Mouse (Mus musculus): ENCODE measurements around the gene Nadsyn1.

Nadsyn1 gene

GRCm38 (mm10) chr7:143805199-143805624, 17.4 kb downstream of the Nadsyn1 start:
- 35% methylated on average over 5 of the region's 5 CpGs for WGBS

GRCm38 (mm10) chr7:143801195-143802065, 21.2 kb downstream of the Nadsyn1 start:
- 89% methylated on average over 8 of the region's 8 CpGs for WGBS

DNA sequence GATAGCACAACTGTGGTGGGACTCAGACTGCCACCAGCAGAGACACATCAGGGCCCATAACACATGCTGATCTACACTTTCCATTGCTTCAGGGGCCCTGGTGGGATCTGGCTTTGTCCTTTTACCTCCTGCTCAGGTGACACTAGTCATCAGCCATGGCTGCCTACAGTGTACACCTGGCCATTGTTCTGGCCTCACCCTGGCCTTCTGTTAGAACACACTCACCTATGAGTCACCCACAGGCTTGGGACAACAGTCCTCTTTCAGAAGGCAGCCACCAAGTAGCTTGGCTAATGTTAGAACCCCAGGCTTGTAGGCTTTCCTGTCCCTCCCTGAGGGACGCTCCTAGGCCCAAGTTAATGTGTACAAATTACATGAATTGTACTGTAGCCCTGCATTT, 21.9 kb downstream of the Nadsyn1 start:
- 91% methylated on average over 1 of the region's 1 CpGs for WGBS

GRCm38 (mm10) chr7:143798783-143799182, 23.9 kb downstream of the Nadsyn1 start:
- WGBS = 94% methylated on average over 4 of the region's 4 CpGs

DNA sequence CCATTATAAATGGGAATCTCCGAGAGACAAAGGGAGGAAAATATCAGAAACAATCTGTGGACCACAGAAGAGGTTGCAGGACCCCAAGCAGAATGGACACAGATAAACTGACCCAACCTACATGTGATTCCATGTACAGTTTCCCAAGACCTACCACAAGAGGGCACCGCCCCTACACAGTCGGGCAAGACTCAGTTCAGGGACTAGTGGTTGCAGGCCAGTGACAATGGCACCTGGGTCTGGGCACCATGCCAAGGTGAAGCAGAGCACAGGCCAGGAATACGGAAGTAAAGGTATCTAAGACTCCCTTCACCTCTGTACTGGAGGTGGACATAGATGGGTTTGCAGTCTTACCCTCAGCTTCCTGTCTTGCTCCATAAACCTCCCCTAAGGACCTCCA, 29.5 kb downstream of the Nadsyn1 start:
- WGBS = 61% methylated on average over 4 of the region's 4 CpGs

DNA sequence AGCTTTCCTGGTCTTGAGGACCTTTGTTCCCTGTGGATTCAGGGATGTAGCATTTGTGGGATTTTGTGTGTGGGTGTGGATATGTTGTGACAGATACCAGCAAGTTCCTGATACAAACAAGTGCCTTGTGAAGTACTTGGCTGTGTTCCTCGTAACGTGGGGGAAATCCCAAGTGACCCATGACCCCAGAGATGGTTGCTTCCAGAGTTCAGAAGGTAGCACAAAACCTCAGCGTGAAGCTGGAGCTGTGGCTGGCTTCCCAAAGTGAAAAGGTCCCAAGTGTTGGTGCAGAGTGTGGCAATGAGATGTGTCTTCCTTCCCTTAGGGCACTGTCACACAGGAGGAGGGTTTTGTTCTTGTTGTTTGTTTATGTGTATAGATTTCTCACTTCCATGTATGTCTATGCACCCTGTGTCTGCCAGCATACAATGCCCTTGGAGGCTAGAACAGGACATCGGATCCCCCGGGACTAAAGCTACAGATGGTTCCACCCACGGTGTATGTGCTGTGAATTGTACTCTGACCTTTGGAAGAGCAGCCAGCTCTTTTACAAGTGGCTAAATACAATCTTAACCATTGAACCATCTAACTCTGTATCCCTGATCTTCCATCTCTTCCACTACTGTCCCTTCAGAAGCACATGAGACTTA, 30.2 kb downstream of the Nadsyn1 start:
- WGBS = 65% methylated on average over 6 of the region's 6 CpGs

- WGBS = 4% methylated on average over 21 of the region's 21 CpGs
These were observed 38.4 kb downstream of the Nadsyn1 start, which contains the start of gene Mrgpre for GRCm38 (mm10) chr7:143783996-143784829. Gene Mrgpre, minus strand, starts transcription at chr7:143784500.

GRCm38 (mm10) chr7:143783378-143783995, 39.2 kb downstream of the Nadsyn1 start:
- 16% methylated on average over 6 of the region's 6 CpGs for whole genome bisulfite sequencing

DNA sequence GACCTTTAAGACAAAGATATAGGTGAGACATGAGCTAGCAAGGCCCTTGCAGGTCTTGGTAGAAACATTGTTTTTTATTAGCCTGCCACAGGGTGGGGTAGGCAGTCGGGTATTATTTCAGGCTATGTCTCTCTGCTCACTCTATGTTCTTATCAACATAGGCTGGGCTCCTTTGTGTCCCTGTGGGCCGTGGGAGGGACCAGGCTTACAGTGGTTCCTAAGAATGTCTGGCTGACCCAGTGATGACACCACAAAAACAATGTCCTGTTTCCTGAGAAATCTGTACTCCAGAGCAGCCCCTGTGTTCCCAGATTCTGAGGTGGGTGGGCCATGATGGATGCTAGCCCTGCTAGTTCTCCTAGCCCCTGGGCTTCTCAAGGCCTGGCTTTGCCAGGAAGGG, 45.3 kb downstream of the Nadsyn1 start:
- WGBS = 67% methylated on average over 2 of the region's 2 CpGs

- 51% methylated on average over 3 of the region's 3 CpGs for whole genome bisulfite sequencing
These were observed 46.5 kb downstream of the Nadsyn1 start for GRCm38 (mm10) chr7:143776137-143776536.

- 71% methylated on average over 1 of the region's 1 CpGs for WGBS
These were observed 53.2 kb downstream of the Nadsyn1 start for GRCm38 (mm10) chr7:143769461-143769860.

DNA sequence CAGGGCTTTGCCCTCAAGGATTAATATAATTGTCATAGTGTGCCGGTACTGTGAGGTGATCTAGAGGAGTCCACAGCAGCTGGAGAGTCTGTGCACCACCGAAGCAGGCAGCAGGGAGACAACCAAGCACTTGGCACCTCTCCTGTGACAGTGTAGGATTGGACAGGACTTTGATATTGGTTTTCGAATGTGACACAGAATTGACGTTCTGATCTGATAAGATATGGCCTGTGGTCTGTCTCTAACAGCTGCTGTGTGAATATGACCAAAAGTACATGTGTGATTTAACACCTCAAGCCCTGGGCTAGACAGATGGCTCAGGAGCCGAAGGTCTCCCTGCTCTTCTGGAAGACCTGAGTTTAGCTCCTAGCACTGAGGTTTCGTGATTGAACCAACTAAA, 54.4 kb downstream of the Nadsyn1 start:
- WGBS = 85% methylated on average over 6 of the region's 6 CpGs

GRCm38 (mm10) chr7:143766893-143767292, 55.8 kb downstream of the Nadsyn1 start, which contains the start of gene Mrgprg:
Gene Mrgprg, minus strand, starts transcription at chr7:143766993.
- WGBS = 55% methylated on average over 6 of the region's 6 CpGs

DNA sequence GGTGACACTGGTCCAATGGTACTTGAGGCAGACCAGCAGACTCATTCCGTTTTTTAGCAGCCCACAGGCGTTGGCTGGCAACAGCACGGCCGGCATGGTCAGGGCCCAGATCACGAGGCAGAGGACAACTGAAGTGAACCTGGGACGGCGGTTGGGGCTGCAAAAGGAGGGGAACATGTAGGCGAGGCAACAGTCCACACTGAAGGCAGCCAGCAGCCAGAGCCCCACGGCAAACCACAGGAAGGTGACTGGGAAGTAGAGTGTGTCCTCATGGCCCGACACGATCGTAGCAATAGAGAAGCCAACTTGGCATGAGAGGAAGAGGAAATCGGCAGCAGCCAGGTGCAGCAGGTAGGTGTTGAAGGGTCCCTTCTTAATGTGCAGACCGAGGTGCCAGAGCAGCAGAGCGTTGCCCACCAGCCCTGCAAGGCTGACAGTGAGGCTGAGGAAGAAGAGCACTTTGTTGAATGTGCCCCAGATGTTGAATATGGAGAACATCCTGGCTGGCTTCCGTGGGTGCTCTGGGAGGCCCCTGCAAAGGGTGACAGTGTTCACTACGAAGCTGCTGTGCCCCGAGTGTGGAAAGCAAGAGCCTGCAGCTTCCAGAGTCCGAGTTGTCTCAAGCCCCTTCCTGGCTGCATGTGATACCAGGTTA, 57.6 kb downstream of the Nadsyn1 start:
- WGBS = 79% methylated on average over 19 of the region's 19 CpGs

DNA sequence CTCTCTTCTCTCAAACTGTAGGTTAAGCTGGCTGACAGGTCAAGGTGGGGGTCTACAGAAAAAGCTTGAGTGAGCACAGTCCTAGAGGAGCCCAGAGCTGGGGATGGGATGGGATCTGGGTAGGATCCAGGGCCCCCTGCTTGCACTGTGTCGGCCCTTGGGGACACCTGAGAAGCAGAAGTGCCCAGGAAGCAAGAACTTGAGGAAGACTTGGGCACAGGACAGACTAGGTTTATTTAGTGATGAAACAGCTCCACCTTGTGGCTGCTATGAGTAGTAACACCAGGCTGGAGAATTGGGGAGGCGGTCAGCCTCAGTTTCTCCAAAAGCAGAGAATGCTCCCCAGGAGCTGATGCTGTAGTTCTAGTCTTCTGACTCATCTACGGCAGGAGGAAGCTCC, 58.9 kb downstream of the Nadsyn1 start:
- WGBS = 20% methylated on average over 3 of the region's 3 CpGs

GRCm38 (mm10) chr7:143758956-143759355, 63.7 kb downstream of the Nadsyn1 start:
- 78% methylated on average over 3 of the region's 3 CpGs for WGBS

GRCm38 (mm10) chr7:143757696-143758095, 65.0 kb downstream of the Nadsyn1 start:
- WGBS = 62% methylated on average over 3 of the region's 3 CpGs

- 1% methylated on average over 15 of the region's 15 CpGs for WGBS
These were observed 65.6 kb downstream of the Nadsyn1 start for GRCm38 (mm10) chr7:143757027-143757390.

DNA sequence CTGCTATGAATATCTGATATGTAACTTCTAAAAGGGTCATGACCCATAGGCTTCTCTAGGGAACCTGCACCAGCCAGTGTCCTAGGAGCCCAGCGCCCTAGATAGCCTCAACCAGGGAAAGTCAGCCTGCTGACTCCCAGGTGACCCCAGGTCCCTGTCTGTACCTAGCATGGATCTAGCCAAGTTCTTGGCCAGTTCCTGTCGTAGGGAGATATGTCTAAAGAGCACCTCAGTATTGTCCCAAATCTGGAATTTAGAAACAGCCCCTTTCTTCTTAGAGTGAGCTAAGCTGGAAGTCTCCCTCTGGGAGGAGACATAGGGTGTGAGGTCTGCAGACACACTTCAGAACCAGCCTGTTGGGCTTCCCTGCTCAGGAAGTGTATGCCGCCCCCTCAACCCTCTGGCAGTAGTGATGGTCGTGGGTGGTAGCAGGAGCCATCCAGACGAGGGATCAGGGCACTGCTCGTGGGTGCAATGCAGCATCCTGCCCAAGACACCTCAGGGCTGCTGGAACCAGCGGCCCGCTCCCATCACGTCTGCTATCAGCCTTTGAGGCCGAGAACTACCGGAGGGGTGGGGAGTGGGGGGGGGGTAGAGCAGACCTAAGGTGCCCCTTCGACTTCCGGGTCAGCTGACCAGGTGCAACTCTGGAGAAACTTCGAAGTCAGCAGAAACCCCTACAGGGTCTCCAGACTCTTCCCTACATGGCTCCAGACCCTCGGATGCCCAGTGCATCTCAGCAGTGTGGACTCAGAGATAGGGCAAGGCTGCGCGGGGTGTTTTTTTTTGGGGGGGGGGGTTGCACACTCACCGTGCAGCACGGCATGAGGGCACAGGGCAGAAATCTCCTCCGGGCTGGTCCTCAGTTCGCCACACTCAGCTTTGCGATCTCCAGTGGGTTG, 66.3 kb downstream of the Nadsyn1 start, which contains the start of gene Osbpl5:
Osbpl5 (minus strand) TSS at position 861 of the 902 bp plus-strand sequence.
- WGBS = 17% methylated on average over 22 of the region's 22 CpGs
